Mouse (Mus musculus) urinary bladder, adult 2 months (tissue): ENCODE measurements around the gene Tas2r117. TPM values are rescaled to one million over a fixed set of nuclear protein-coding genes. Genes with fewer than 3 reads are reported as not detected.

Source experiments
- DNase-seq: peaks from one replicate; pipeline ENCODE4 v3.0.0; 2022; ENCODE audit warnings: low spot score
- polyA plus RNA-seq: library from polyadenylated mRNA; depleted of rRNA; stranded (reverse); fragments of >200 nt; gene quantifications from 2 replicates; pipeline ENCODE4 v1.2.3, GENCODE M21; 2012; rRNA removed

The Tas2r117 gene
- not detected in 2 replicates for polyA plus RNA-seq

DNA sequence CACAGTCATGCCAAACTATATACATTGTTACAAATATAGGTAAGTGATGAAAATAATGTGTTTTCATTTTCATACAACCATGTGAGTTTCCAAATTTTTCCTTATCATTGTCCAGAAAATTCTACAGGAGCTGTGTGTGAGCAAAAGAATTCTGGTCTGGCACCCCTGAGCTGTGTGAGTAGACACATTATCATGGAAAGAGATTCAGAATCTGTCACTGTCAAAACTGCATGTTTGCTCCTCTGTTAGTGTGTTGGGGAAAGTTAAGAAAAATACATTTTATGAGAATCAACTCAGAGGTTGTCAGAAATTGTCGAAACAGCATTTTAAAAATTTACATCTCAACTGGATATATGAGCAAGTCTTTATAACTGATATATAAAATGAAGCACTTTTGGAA, at the start of gene Tas2r117:
Gene Tas2r117 (plus strand): TSS at position 301 of the 400 bp plus-strand sequence.
- DNase-seq, result no peak

- DNase-seq, result no peak
These were observed 48.2 kb upstream of the Tas2r117 start, which contains the start of gene Tas2r124 for GRCm38 (mm10) chr6:132754430-132754829. Tas2r124 (plus strand) TSS chr6:132754730.

DNA sequence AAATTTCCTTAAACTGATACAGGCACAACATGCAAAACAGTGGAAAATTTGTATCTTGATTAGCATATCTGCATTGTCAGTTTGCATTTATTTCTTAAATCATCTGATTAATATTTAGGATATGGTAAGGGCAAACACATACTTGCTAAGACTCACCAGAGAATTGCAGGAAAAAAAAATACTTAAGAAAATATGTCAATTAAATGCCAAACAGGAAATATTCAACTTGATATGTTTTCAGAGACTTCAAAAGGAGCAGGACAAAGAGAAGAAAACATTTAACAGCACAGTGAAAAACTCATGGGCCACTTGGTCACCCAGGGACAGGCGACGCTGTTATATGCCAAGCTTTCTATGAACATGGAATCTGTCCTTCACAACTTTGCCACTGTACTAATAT, 40.8 kb upstream of the Tas2r117 start, which contains the start of gene Tas2r102:
Gene Tas2r102 (plus strand): TSS at position 301 of the 400 bp plus-strand sequence.
- DNase-seq, result no peak

GRCm38 (mm10) chr6:132778062-132778461, 24.6 kb upstream of the Tas2r117 start, which contains the start of gene Tas2r136:
Tas2r136 (minus strand) TSS chr6:132778162.
- no peak for DNase-seq

DNA sequence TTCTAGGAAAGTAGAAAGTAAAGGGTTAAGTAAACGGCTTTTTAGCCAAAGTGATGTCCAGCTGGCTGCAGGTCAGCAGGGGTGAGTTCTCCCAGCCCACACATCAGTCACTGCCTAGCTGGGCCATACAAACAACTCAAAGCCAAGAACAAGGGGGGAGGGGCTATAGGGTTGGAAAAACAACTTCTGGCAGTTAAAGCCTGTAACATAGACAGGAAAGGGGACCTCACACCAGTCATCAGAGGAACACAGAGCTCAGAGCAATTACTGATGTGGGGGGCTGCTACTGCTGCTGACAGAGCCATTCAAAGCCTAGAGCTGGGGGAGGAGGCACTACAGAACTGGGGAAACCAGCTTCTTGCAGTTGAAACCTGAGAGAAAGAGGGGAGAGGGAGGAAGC, 7.2 kb upstream of the Tas2r117 start:
- DNase-seq, result no peak

DNA sequence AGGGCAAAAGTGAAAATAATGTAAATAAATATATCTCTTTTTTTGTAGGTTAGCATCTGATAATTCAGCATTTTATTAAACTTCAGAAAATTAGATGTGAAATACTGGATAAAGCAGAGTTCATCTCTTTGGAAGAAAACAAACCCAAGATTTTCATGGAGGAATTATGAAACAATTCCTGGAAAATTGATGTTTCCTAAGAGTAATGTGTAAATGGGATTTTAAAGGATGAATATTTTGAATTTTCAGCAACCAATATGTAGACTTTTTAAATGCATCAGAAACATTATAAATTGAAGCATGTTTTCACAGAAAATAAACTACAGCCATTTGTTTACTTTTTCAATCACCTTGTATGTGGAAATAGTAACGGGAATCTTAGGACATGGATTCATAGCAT, 44.2 kb downstream of the Tas2r117 start, which contains the start of gene Tas2r123:
Gene Tas2r123 (plus strand): TSS at position 301 of the 400 bp plus-strand sequence.
- no peak for DNase-seq

Other genes starting within 250 kb of the Tas2r117 start
- not detected in 2 replicates for gene Prh1, start 233.0 kb upstream of the Tas2r117 start, polyA plus RNA-seq
- not detected in 2 replicates for gene Prp2, start 206.9 kb upstream of the Tas2r117 start, polyA plus RNA-seq
- not detected in 2 replicates for gene A630073D07Rik, start 151.3 kb upstream of the Tas2r117 start, polyA plus RNA-seq
- not detected in 2 replicates for gene Tas2r120, start 145.9 kb upstream of the Tas2r117 start, polyA plus RNA-seq
- not detected in 2 replicates for gene Tas2r121, start 101.8 kb upstream of the Tas2r117 start, polyA plus RNA-seq
- not detected in 2 replicates for gene Tas2r122, start 90.9 kb upstream of the Tas2r117 start, polyA plus RNA-seq
- gene Tas2r115, start 64.8 kb upstream of the Tas2r117 start, polyA plus RNA-seq, result not detected in 2 replicates
- not detected in 2 replicates for gene Tas2r124, start 48.1 kb upstream of the Tas2r117 start, polyA plus RNA-seq
- not detected in 2 replicates for gene Tas2r102, start 40.7 kb upstream of the Tas2r117 start, polyA plus RNA-seq
- gene Tas2r136, start 24.7 kb upstream of the Tas2r117 start, polyA plus RNA-seq, result not detected in 2 replicates
- not detected in 2 replicates for gene Tas2r123, start 44.3 kb downstream of the Tas2r117 start, polyA plus RNA-seq
- gene Tas2r116, start 52.6 kb downstream of the Tas2r117 start, polyA plus RNA-seq, result not detected in 2 replicates
- not detected in 2 replicates for gene Tas2r110, start 65.2 kb downstream of the Tas2r117 start, polyA plus RNA-seq
- gene Tas2r113, start 90.2 kb downstream of the Tas2r117 start, polyA plus RNA-seq, result not detected in 2 replicates
- not detected in 2 replicates for gene Tas2r125, start 106.8 kb downstream of the Tas2r117 start, polyA plus RNA-seq
- not detected in 2 replicates for gene Tas2r129, start 148.3 kb downstream of the Tas2r117 start, polyA plus RNA-seq
- not detected in 2 replicates for gene Tas2r131, start 155.1 kb downstream of the Tas2r117 start, polyA plus RNA-seq
- gene Tas2r109, start 178.1 kb downstream of the Tas2r117 start, polyA plus RNA-seq, result not detected in 2 replicates
- not detected in 2 replicates for gene Tas2r103, start 234.3 kb downstream of the Tas2r117 start, polyA plus RNA-seq